Mouse (Mus musculus) T-helper 17 cell (primary cell): Measurements from ENCODE around the gene Odf3.

Experiments
- in situ Hi-C, 2 experiments: fragments of 300-600 bp; cut with MboI, MseI; formaldehyde crosslinking; loops; 1 replicate in 1 of 2; 2 replicates in 1 of 2; pipeline ENCODE4 v1.15.1; 2025; ENCODE audit warnings: high pct_unique_total_duplicates in 2 of 2

The Odf3 gene

DNA sequence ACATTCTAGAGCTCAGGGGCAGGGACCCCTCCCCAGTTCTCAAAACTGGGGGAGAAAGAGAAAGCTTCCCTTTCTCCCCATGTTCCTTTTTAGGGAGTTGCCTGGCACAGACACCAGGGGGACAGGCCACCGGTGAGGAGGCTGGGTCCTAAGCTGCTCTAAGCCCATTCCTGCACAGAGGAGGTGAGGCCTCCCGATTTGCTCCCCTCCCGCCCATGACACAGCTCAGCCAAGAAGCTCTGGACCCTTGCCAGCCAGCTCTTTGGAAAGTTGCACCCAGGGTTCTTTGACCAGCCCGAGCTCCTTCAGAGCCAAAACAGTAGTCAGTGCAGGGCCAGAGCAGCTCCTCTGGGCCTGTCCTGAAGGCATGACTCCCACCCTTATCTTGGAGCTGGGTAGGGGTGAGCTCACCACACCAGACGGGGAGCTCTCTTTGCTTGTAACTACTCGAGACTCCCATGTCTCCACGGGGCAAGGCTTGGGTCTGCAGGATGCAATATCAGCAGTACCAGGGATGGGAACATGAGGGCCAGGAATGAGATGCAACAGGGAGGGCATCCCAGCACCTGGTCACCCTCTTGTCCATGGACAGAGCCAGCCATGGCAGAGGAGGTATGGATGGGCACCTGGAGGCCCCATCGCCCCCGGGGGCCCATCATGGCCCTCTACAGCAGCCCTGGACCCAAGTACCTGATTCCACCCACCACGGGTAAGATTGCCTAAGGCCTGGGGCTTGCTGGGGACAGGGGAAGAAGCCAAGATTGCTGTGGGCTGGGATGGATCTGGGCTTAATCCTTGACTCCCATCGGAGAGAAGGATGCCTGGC, at the start of gene Odf3:
Odf3 (plus strand) TSS at position 51 of the 826 bp plus-strand sequence.
- in situ Hi-C loops, result loop anchor here (5.0 to 10.0 kb wide), 3 partner anchors 54 to 1797 kb away; partner anchors contain the start of gene Cox8b (in 1 of the 2)

DNA sequence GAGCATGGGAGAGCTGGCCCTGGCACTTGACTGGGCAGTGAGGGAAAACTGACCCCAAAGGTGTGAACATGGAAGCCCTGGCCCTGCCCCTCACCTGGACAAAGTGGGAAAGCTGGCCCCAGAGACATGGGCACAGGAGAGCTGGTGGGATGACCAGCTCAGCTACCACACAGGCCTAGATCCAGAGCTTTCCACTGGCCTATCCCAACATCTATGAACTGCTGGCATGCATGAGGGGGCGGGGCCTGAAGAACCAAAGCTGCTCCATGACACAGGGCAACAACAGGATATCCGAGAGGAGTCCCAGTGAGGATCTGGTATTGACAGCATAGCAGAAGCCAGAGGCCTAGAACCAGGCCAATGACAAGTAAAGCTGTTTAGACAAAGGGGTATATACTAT, 49.4 kb upstream of the Odf3 start:
- in situ Hi-C loops, result loop anchor here in 1 of 2 experiments (5.0 kb wide), 1 partner anchor 606 kb away; no protein-coding TSS in a partner anchor

DNA sequence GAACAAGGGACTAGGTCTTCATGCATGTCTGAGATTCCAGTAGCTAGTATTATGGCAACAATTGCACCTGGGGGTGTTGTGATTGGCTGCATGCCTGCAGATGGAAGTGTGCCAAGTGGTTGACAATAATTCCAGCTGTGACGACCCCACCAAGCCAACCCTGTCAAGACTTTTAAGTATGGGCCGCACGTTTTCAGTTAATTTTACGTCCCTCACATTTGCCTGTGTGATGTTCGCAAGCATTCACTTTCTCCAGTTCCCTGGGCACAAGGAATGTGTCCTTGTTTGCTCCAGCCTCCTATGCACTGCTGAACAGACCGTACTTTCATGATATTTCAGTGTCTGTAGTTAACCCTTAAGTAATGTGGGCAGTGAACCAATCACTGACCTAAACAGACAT, 45.0 kb upstream of the Odf3 start:
- in situ Hi-C loops, result no loop called here

DNA sequence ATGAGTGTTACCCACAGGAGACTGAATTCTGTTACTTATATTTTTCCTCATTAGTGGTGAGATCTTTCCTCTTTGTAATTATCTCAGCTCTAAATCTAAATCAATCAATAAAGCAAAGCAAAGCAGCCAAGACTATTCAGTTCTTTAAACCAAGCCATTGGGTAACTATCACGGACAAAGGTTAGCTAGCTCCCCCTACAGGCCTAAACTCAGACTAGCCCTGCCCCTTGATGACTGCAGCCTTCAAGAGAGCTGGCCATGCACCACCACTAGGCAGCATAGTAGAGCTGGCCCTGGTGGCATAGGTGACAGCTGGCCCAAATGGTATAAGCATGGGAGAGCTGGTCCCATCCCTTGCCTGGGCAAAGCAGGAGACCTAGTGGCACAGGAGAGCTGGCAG, 41.9 kb upstream of the Odf3 start:
- in situ Hi-C loops, result loop anchor here in 1 of 2 experiments (5.0 kb wide), 1 partner anchor 723 kb away; the partner anchor contains the start of gene Caly

GRCm38 (mm10) chr7:140810496-140810895, 37.1 kb upstream of the Odf3 start:
- in situ Hi-C loops, result loop anchor here in 1 of 2 experiments (5.0 kb wide), 1 partner anchor 633 kb away; no protein-coding TSS in a partner anchor

- in situ Hi-C loops, result loop anchor here in 1 of 2 experiments (5.0 kb wide), 1 partner anchor 634 kb away; no protein-coding TSS in a partner anchor
Observed at GRCm38 (mm10) chr7:140811714-140812113, 35.9 kb upstream of the Odf3 start.

DNA sequence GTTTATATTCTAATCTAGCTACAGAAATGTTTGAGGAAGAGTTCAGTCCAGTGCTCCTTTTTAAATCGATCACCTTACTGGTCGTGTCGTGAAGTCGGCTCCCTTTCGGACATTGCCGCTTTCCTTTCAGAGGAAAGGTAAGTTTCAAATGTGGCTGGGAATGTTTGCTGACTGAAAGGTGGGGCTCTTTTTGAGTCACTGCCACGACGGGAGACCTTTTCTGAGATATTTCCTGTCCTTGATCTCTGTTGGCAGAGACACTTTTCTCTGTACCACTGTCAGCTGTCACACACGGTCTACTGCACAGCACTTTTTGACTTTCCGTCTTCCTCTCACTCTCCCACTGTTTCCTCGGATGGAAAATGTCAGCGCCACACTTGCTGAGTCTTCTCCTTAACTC, 34.8 kb upstream of the Odf3 start:
- in situ Hi-C loops, result loop anchor here in 1 of 2 experiments (5.0 kb wide), 1 partner anchor 636 kb away; no protein-coding TSS in a partner anchor

GRCm38 (mm10) chr7:140820173-140820572, 27.4 kb upstream of the Odf3 start:
- in situ Hi-C loops, result no loop called here

DNA sequence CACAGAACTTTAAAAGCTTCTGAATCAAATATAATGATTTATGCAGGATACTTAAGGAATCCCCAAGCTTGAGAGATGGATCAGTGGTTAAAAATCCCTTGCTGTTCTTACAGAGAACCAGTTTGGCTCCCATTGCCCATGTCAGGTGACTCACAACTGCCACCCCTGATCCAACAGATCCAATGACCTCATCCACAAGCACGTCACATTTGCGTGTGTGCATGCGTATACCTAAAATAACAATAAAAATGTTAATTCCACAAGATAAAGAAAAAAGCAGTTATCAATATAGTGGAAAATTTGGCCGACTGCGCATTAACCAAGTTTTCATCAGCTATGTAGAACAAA, 26.3 kb upstream of the Odf3 start:
- in situ Hi-C loops, result no loop called here

DNA sequence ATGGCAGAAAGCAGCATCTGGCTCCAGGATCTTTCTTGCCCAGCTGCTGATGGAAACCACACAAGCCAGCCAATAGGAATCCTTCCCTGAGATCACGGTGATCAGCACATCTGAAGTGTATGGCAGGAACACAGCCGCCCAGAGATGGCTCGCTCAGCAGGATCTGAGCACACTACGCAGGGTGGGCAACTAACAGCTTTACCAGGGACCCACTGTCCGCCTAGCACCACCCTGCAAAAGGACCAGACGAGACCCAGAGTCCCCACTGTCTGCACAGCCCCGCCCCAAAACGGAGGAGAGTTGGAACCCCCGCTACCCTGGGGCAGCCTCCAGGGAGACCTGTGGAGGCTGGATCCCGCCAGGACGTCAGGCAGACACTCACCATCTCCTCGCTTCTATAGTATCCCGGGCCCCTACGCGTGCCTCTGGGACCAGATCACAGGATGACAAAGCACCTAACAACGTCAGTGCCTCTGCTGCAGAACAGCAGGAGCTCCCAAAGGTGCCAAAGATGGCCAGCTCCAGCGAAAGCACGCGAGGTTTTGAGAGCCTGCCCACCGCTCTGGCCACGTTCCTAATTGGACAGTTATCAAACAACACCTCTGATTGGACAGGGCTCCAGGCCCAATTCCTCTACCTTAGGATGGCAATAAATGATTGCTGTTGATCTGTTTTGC, 25.8 kb upstream of the Odf3 start, which contains the start of gene Zfp941:
Zfp941 (minus strand) TSS at position 526 of the 677 bp plus-strand sequence.
- in situ Hi-C loops, result no loop called here

GRCm38 (mm10) chr7:140822731-140823130, 24.9 kb upstream of the Odf3 start:
- in situ Hi-C loops, result no loop called here

- in situ Hi-C loops, result no loop called here
Observed at GRCm38 (mm10) chr7:140828171-140828881, 19.3 kb upstream of the Odf3 start.

DNA sequence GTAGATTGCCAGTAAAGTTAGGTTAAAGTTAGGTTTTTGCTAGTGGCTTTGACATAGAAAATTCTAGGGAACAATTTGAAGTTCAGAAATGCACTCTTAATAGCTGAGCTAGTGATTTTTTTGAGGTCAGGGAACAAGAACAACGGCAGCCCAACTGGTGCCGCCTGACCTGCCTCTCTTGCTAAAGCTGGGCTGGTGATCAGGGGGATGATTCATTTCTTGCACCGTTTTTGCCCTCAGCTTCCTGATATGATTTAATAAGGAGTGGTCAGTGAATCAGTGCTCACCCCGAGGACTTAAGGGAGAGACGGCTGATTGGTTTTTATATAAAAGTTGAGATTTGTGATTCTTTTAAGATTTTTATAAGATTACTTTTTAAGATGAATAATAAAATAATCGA, 16.2 kb upstream of the Odf3 start:
- in situ Hi-C loops, result no loop called here

DNA sequence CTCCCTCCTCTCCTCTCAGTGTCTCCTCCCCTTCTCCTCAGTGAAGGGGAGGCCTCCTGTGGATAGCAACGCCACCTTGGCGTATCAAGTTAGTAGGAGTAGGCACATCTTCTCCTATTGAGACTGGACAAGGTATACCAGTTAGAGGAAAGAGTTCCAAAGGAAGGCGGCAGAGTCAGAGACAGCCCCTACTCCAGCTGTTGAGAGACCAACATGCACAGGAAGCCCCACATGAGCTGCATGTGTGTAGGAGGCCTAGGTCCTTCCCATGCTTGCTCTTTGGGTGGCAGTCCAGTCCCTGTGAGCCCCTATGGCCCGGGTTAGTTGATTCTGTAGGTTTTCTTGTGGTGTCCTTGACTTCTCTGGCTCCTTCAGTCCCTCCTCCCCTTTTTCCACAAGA, 14.3 kb upstream of the Odf3 start:
- in situ Hi-C loops, result no loop called here

DNA sequence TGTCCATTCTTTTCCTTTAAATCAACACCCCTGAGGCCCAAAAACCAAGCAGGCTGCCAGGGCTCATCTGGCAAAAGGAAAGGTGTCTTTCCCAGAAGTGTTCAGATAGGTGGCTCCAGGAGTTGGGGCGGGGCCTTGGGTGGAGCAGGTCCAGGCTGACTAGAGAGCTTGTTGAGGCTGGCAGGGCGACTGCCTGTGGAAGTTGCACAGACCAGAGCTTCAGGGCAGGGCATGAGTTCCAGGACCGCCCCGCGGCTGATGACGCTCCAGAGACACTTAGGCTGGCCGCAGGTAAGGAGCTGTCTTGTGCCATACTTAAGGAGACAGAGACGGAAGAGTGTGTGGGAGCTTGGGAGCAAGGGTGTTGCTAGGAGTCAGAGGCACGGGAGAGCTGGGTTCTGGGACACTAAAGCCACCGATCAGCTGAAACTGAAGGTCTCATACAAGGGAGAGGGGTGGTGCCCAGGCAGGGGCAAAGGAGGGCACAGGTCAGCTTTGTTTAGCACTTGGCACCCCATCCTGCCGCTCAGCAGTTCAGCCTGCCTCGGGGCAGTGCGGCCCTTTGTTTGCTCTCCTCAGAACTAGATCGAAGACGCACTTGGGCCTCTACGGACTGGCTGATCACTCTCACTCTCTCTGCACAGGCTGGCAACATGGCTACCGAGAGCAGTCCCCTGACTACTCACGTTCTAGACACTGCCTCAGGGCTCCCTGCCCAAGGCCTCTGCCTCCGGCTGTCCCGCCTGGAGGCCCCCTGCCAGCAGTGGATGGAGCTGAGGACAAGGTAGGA, 12.4 kb upstream of the Odf3 start, which contains the start of gene Urah:
Urah (plus strand) TSS at position 51 of the 790 bp plus-strand sequence.
- in situ Hi-C loops, result no loop called here

DNA sequence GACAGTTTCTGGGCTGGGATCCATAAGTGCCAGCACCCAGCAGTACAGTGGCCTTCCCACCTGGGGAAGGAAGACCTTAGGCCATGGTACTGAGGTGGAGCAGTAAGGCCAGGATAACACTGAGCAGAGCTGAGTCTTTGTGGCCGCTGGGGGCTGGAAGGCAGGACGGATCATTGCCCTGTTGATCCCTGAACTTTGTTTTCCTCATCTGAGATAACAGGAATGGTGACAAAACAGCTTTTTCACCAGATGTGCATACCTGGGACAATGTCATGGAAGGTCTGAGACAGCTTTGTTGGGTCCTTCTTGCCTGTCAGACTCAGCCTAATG, 11.9 kb upstream of the Odf3 start:
- in situ Hi-C loops, result no loop called here

DNA sequence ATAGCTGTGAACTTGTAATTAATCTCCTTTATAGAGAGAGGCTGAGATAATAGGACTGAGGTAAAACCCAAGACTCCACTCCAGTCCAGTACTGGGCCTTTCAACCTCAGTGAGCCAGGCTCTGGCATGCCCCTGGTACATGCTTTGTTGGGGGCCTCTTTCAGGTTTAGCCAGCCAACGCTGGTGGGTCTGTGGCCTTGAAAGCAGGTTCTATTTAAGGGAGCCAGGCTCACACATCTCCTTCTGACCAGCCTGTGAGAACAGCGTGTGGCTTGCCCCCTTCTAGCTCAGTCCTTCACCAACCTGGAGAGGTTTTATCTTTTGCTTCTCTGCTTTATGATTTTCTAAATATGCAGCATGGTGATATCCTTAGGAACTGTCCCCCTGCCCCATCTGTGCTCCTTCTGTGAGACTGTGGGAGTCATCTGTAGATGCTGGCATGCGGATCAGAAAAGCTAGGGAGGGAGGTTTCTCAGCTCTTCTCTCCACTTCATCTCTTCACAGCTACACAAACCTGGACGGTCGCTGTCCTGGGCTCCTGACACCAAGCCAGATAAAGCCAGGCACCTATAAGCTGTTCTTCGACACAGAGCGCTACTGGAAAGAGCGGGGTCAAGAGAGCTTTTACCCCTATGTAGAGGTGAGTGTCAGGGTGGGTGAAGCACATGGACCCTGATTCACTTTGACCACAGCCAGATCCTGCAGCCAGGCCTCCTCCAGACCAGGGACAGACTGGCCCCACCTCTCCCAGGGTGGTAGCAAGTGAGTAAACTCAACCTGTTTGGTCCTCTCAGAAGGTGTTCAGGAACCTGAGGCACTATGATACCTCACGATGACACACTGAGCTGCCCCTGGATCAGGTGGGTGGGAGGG, 11.1 kb upstream of the Odf3 start:
- in situ Hi-C loops, result no loop called here

- in situ Hi-C loops, result no loop called here
Observed at GRCm38 (mm10) chr7:140839556-140839955, 8.0 kb upstream of the Odf3 start.

GRCm38 (mm10) chr7:140840750-140841735, 6.6 kb upstream of the Odf3 start:
- in situ Hi-C loops, result loop anchor here (5.0 to 10.0 kb wide), 5 partner anchors 61 to 1804 kb away; partner anchors contain the start of genes Cox8b (in 1 of the 2) and Ifitm3 (in 1 of the 2)
